Mouse (Mus musculus): Measurements from ENCODE around the gene Axin1. TPM values are rescaled to one million over a fixed set of nuclear protein-coding genes. Genes with fewer than 3 reads are reported as not detected.
"Not testable (repeated sequence)": the region's sequence is repeated elsewhere in the genome, so short reads cannot be mapped to it uniquely, and the experiment has no call there.

The Axin1 gene
- polyA plus RNA-seq, 1 experiment from 2014 or later = 7.1 TPM

- H3K4me3 ChIP-seq (ENCODE audit: low read depth, low read length) = no peak overlapping the region
- no peaks in the 10 kb centered on the region for H3K9me3 ChIP-seq (ENCODE audit: control insufficient read depth, low read length)
- no peaks in the 10 kb centered on the region for H3K4me1 ChIP-seq (ENCODE audit: control insufficient read depth, insufficient read depth, low read length)
- no peak overlapping the region for H3K27ac ChIP-seq (ENCODE audit: low read depth, low read length)
- H3K27me3 ChIP-seq (ENCODE audit: control insufficient read depth, insufficient read depth, low read length) = no peaks in the 10 kb centered on the region
- WGBS = 64% methylated on average over 3 of the region's 4 CpGs
- no peak for ATAC-seq (ENCODE audit: low read depth)
- H3K9ac ChIP-seq (replicated peaks; ENCODE audit: low read depth, low read length) = no peak overlapping the region
- no peak overlapping the region for H3K4me2 ChIP-seq (ENCODE audit: low read depth, low read length)
- H3K36me3 ChIP-seq (ENCODE audit: control insufficient read depth, insufficient read depth, low read length) = no peaks in the 10 kb centered on the region
These were observed 32.9 kb upstream of the Axin1 start for GRCm38 (mm10) chr17:26105619-26106018.

DNA sequence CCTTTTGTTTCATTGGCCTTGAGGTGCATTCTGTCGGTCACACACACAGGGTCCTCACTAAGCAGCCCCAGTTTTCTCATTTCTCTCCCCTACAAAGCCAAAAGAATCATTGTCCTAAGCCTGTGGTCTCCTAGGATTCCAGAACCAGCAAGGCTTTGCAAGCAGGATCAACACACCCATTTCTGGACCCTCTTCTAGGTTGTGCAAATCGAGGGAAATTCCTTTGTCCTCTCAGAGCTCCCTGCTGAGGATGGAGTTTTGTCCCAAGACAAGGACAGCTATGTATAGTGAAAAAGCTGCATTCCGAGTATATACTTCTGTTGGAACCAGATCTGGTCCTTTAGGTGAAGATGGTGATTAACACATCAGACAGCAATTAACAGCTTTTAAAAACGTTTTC is 28.3 kb upstream of the Axin1 start:
- no peak for ATAC-seq (ENCODE audit: low read depth)
- Histone ChIP-seq H3K4me1 (ENCODE audit: control insufficient read depth, insufficient read depth, low read length) (0 out of 2 replicates have a peak, but pooled peaks cover 2% of the 10 kb centered on the region), H3K4me2 (ENCODE audit: low read depth, low read length) (no peak overlapping the region), H3K9ac (replicated peaks; ENCODE audit: low read depth, low read length) (no peak overlapping the region), H3K27me3 (ENCODE audit: control insufficient read depth, insufficient read depth, low read length) (0 out of 2 replicates have a peak, but pooled peaks cover 3% of the 10 kb centered on the region), H3K9me3 (ENCODE audit: control insufficient read depth, low read length) (no peaks in the 10 kb centered on the region), H3K4me3 (ENCODE audit: low read depth, low read length) (no peak overlapping the region), H3K36me3 (ENCODE audit: control insufficient read depth, insufficient read depth, low read length) (no peaks in the 10 kb centered on the region), H3K27ac (ENCODE audit: low read depth, low read length) (no peak overlapping the region)
- 24% methylated on average over 4 of the region's 4 CpGs for WGBS

DNA sequence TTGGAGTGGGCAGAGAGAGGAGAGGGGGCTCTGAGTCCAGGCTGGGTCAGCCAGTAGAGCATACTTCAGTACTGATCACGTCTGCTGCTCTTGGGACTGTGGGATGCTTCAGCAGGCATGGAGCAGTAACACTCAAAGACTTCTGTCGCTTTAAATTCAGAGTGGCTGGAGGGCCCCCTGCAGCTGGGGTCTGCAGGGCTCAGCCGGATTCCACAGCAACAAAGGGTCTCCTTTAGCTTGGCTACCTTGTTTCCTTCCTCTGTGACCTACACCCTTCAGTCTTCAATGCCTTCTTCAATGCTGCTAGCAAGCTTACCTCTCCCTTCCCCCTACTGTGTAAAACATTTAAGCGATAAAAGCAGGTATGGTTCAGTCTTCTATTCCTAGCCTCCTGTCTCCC is 27.5 kb upstream of the Axin1 start:
- Histone ChIP-seq H3K4me1 (ENCODE audit: control insufficient read depth, insufficient read depth, low read length) (0 out of 2 replicates have a peak, but pooled peaks cover 2% of the 10 kb centered on the region), H3K36me3 (ENCODE audit: control insufficient read depth, insufficient read depth, low read length) (no peaks in the 10 kb centered on the region), H3K27me3 (ENCODE audit: control insufficient read depth, insufficient read depth, low read length) (0 out of 2 replicates have a peak, but pooled peaks cover 3% of the 10 kb centered on the region), H3K4me3 (ENCODE audit: low read depth, low read length) (no peak overlapping the region), H3K9me3 (ENCODE audit: control insufficient read depth, low read length) (no peaks in the 10 kb centered on the region), H3K4me2 (ENCODE audit: low read depth, low read length) (no peak overlapping the region), H3K9ac (replicated peaks; ENCODE audit: low read depth, low read length) (no peak overlapping the region), H3K27ac (ENCODE audit: low read depth, low read length) (no peak overlapping the region)
- no peak for ATAC-seq (ENCODE audit: low read depth)
- WGBS = 1% methylated on average over 4 of the region's 4 CpGs

- H3K9ac ChIP-seq (replicated peaks; ENCODE audit: low read depth, low read length) = no peak overlapping the region
- no peak overlapping the region for H3K4me2 ChIP-seq (ENCODE audit: low read depth, low read length)
- no peak overlapping the region for H3K4me3 ChIP-seq (ENCODE audit: low read depth, low read length)
- H3K9me3 ChIP-seq (ENCODE audit: control insufficient read depth, low read length) = no peaks in the 10 kb centered on the region
- ATAC-seq (ENCODE audit: low read depth) = no peak
- H3K27me3 ChIP-seq (ENCODE audit: control insufficient read depth, insufficient read depth, low read length) = 0 out of 2 replicates have a peak, but pooled peaks cover 3% of the 10 kb centered on the region
- no peak overlapping the region for H3K27ac ChIP-seq (ENCODE audit: low read depth, low read length)
- H3K4me1 ChIP-seq (ENCODE audit: control insufficient read depth, insufficient read depth, low read length) = 0 out of 2 replicates have a peak, but pooled peaks cover 2% of the 10 kb centered on the region
- H3K36me3 ChIP-seq (ENCODE audit: control insufficient read depth, insufficient read depth, low read length) = no peaks in the 10 kb centered on the region
- 30% methylated on average over 4 of the region's 4 CpGs for WGBS
These were observed 26.8 kb upstream of the Axin1 start for GRCm38 (mm10) chr17:26111722-26112121.

GRCm38 (mm10) chr17:26112751-26113150 is 25.7 kb upstream of the Axin1 start:
- WGBS = 18% methylated on average over 14 of the region's 14 CpGs
- H3K4me2 ChIP-seq (ENCODE audit: low read depth, low read length) = peak overlapping the region; percentile 90
- H3K4me1 ChIP-seq (ENCODE audit: control insufficient read depth, insufficient read depth, low read length) = 0 out of 2 replicates have a peak, but pooled peaks cover 2% of the 10 kb centered on the region
- H3K27ac ChIP-seq (ENCODE audit: low read depth, low read length) = no peak overlapping the region; the same call in 1 of the 2 replicates
- peak overlapping the region; percentile 60 for H3K4me3 ChIP-seq (ENCODE audit: low read depth, low read length)
- peak overlapping the region; percentile 87 for H3K9ac ChIP-seq (replicated peaks; ENCODE audit: low read depth, low read length)
- H3K9me3 ChIP-seq (ENCODE audit: control insufficient read depth, low read length) = no peaks in the 10 kb centered on the region
- no peaks in the 10 kb centered on the region for H3K36me3 ChIP-seq (ENCODE audit: control insufficient read depth, insufficient read depth, low read length)
- no peak for ATAC-seq (ENCODE audit: low read depth)
- H3K27me3 ChIP-seq (ENCODE audit: control insufficient read depth, insufficient read depth, low read length) = 0 out of 2 replicates have a peak, but pooled peaks cover 3% of the 10 kb centered on the region

DNA sequence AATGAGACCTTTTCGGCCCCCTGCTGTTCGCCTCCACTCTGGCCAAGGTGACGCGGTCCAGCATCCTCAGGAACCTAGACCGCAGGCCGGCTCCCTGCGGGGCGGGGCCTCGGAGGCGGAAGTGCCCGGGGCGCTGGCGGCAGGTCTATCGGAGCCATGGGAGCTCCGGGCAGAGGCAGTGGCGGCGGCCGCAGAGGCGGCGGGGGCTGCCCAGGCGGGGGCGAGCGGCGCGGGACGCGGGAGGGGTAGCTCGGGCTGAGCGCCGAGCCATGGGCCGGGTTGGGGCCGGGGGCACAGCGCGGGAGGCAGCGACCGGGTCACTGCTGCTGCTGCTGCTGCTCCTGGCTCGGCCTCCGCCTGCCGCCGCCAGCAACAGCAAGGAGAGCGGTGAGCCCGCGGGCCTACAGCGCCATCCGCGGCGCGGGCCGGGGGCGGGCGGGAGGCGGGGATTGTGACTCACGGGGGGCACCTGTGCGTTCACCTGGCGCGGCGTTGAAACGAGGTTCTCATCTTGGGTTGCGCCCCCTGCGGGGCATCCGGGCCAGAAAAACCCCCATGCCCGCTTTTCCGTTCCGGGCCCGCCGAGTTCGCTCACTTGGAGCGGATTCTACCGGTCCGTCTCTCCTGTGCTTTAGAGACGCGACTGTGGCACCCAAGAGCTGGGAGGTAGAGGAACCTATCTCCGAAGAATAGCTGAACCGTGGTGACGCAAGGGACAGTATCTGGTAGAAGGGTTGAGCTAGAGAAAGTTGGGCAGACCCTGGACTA is 25.1 kb upstream of the Axin1 start, which contains the start of gene Tmem8:
Gene Tmem8 (plus strand): TSS at position 119 of the 768 bp plus-strand sequence.
- H3K27me3 ChIP-seq (ENCODE audit: control insufficient read depth, insufficient read depth, low read length) = 0 out of 2 replicates have a peak, but pooled peaks cover 3% of the 10 kb centered on the region
- peak; percentile 75 for ATAC-seq (ENCODE audit: low read depth)
- no peaks in the 10 kb centered on the region for H3K9me3 ChIP-seq (ENCODE audit: control insufficient read depth, low read length)
- H3K4me2 ChIP-seq (ENCODE audit: low read depth, low read length) = peak within 1 kb of the TSS; percentile 90
- no peaks in the 10 kb centered on the region for H3K36me3 ChIP-seq (ENCODE audit: control insufficient read depth, insufficient read depth, low read length)
- H3K4me3 ChIP-seq (ENCODE audit: low read depth, low read length) = peak within 1 kb of the TSS; percentile 60
- under 1% methylated on average over 56 of the region's 75 CpGs for WGBS
- peak within 1 kb of the TSS; percentile 57 for H3K27ac ChIP-seq (ENCODE audit: low read depth, low read length)
- H3K4me1 ChIP-seq (ENCODE audit: control insufficient read depth, insufficient read depth, low read length) = 0 out of 2 replicates have a peak, but pooled peaks cover 2% of the 10 kb centered on the region
- H3K9ac ChIP-seq (replicated peaks; ENCODE audit: low read depth, low read length) = peak within 1 kb of the TSS; percentile 87

GRCm38 (mm10) chr17:26114061-26114460 is 24.4 kb upstream of the Axin1 start:
- H3K4me1 ChIP-seq (ENCODE audit: control insufficient read depth, insufficient read depth, low read length) = 0 out of 2 replicates have a peak, but pooled peaks cover 2% of the 10 kb centered on the region
- no peaks in the 10 kb centered on the region for H3K36me3 ChIP-seq (ENCODE audit: control insufficient read depth, insufficient read depth, low read length)
- peak overlapping the region; percentile 90 for H3K4me2 ChIP-seq (ENCODE audit: low read depth, low read length)
- ATAC-seq (ENCODE audit: low read depth) = no peak
- peak overlapping the region; percentile 87; the same call in 1 of the 2 replicates for H3K9ac ChIP-seq (replicated peaks; ENCODE audit: low read depth, low read length)
- H3K27me3 ChIP-seq (ENCODE audit: control insufficient read depth, insufficient read depth, low read length) = 0 out of 2 replicates have a peak, but pooled peaks cover 3% of the 10 kb centered on the region
- no peak overlapping the region for H3K27ac ChIP-seq (ENCODE audit: low read depth, low read length)
- 13% methylated on average over 8 of the region's 8 CpGs for WGBS
- H3K4me3 ChIP-seq (ENCODE audit: low read depth, low read length) = peak overlapping the region; percentile 60
- no peaks in the 10 kb centered on the region for H3K9me3 ChIP-seq (ENCODE audit: control insufficient read depth, low read length)

DNA sequence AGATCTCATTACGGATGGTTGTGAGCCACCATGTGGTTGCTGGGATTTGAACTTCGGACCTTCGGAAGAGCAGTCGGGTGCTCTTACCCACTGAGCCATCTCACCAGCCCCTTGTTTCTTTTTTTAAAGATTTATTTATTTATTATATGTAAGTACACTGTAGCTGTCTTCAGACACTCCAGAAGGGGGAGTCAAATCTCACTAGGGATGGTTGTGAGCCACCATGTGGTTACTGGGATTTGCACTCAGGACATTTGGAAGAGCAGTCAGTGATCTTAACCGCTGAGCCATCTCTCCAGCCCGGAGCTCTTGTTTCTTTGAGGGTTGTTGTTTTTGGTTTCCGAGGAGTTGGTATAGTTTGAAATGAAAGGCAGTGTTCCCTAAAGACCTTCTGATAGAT is 24.0 kb upstream of the Axin1 start:
- not testable (repeated sequence) for H3K36me3 ChIP-seq (ENCODE audit: control insufficient read depth, insufficient read depth, low read length); H3K9me3 ChIP-seq (ENCODE audit: control insufficient read depth, low read length); H3K4me3 ChIP-seq (ENCODE audit: low read depth, low read length); H3K27me3 ChIP-seq (ENCODE audit: control insufficient read depth, insufficient read depth, low read length); ATAC-seq (ENCODE audit: low read depth); H3K4me1 ChIP-seq (ENCODE audit: control insufficient read depth, insufficient read depth, low read length); H3K9ac ChIP-seq (replicated peaks; ENCODE audit: low read depth, low read length); H3K27ac ChIP-seq (ENCODE audit: low read depth, low read length); H3K4me2 ChIP-seq (ENCODE audit: low read depth, low read length)
- 68% methylated on average over 7 of the region's 7 CpGs for WGBS

Data from neural tube, embryonic 14.5 days (tissue).